Mouse (Mus musculus) bone marrow macrophage, adult 2 months (primary cell): Measurements from ENCODE around the gene Arhgef1.

Source experiments
- CTCF ChIP-seq: IDR thresholded peaks from 2 replicates; pipeline ENCODE4 v1.5.1; 2012; ENCODE audit warnings: low read depth, mild to moderate bottlenecking, low read length, moderate library complexity
- POLR2A ChIP-seq: IDR thresholded peaks from 2 replicates; pipeline ENCODE4 v1.6.1; 2012; ENCODE audit warnings: mild to moderate bottlenecking, low read depth, low read length, borderline replicate concordance

DNA sequence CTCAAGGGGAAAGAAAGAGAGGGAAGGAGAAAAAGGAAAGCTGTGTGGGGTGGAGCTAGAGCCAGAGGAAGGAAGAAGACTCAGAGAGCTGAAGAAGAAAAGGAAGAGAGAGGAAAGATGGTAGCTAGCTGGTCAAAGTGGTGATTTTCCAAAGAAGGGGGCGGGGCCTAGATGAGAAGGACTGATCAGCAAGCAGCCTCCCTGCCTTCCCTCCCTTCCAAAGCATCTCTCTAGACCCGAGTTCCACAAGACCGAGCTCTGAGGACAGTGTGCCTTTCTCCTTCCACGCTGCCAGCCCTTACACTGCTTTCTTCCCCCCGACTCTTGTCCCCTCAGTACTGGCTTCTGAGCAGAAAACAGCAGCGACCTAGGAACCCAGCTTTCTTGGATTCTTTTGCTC, 38.6 kb upstream of the Arhgef1 start:
- TF ChIP-seq CTCF (no peak), POLR2A (no peak)
